Mouse (Mus musculus): ENCODE measurements around the gene Psmc5. TPM values are rescaled to one million over a fixed set of nuclear protein-coding genes. Genes with fewer than 3 reads are reported as not detected.

Psmc5 gene
- total RNA-seq, 1 experiment, result 263 TPM

DNA sequence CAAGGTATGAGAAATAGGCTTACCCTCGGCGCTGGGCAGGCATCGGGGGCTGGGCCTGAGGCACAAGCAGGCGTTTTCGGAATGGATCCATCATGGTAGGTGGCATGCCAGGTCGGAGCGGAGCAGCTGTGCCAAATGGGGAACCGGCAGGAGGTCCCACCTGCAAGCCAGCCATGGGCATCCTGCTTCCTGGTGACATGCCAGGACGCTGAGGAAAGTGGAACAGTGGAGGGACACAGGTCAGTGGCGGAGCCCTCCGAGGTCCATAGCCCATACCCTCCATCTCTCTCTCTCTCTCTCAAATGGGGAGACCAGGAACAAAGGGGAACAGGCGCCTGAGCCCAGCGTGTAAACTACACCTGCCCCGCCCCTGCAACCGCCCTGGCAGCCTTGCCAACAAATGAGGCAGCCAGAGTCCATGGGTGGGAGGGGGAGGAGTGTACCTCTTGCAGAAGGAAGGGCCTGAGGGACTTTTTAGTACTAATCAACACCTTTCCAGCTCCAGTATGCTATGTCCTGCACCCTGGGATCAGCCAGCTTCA, 11.4 kb downstream of the Psmc5 start:
- H3K4me3 ChIP-seq (ENCODE audit: insufficient read depth in 1 of 2, low read depth in 1 of 2, low read length in 2 of 2, poor library complexity in 1 of 2, severe bottlenecking in 1 of 2), result no peak overlapping the region
- in situ Hi-C loops (cut with MboI; ENCODE audit: low sequenced_read_pairs in 2 of 2, unreplicated experiment in 2 of 2), result no loop called here
- H3K27ac ChIP-seq (ENCODE audit: insufficient read depth, low read depth, low read length, poor library complexity, severe bottlenecking), result no peak overlapping the region
- H3K9me3 ChIP-seq (ENCODE audit: control insufficient read depth, insufficient read depth, low read depth, low read length), result no peaks in the 10 kb centered on the region
- no peak overlapping the region for H3K9ac ChIP-seq (ENCODE audit: insufficient read depth, low read depth, low read length, poor library complexity, severe bottlenecking)
- TF ChIP-seq MAFK (IDR thresholded peaks at IDR 0.05; ENCODE audit: insufficient read depth, low read depth, low read length), result no peak
- TF ChIP-seq HCFC1 (IDR thresholded peaks at IDR 0.05; ENCODE audit: borderline replicate concordance, insufficient read depth, low read length), result no peak
- TF ChIP-seq ZNF384 (IDR thresholded peaks at IDR 0.05; ENCODE audit: low read depth, low read length), result no peak
- no peak for TF ChIP-seq CHD2 (IDR thresholded peaks at IDR 0.05; ENCODE audit: low read depth, low read length)
- no peak for TF ChIP-seq ZC3H11A (IDR thresholded peaks at IDR 0.05; ENCODE audit: borderline replicate concordance, low read depth, low read length)
- H3K36me3 ChIP-seq (ENCODE audit: control insufficient read depth, insufficient read depth, low read length, poor library complexity, severe bottlenecking), result peaks cover 38% of the 10 kb centered on the region
- DNase-seq (ENCODE audit: low read depth, low spot score), result no peak
- H3K4me1 ChIP-seq (ENCODE audit: control insufficient read depth in 2 of 2, insufficient read depth in 2 of 2, low read length in 2 of 2, poor library complexity in 1 of 2), result peaks cover 7 to 14% of the 10 kb centered on the region in 2 experiments

DNA sequence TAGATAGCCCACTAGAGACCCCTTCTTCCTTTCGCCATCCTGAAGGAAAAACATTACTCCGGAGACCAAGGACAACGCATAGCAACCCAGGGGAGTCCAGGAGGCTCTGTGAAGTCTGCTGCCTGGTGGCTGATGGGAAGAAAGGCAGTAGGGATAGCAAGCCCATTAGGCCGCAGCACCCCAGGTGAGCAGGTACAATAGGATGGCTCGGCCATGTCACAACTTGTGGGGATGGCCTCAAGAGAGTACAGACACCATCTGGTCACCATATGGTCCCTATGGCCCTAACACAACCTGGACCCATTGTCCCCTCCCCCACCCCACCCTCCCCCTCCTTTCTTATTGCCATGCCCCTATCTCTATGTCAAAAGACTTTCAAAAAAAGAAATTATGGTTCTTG, 11.9 kb downstream of the Psmc5 start:
- peaks cover 33% of the 10 kb centered on the region for H3K36me3 ChIP-seq (ENCODE audit: control insufficient read depth, insufficient read depth, low read length, poor library complexity, severe bottlenecking)
- H3K9me3 ChIP-seq (ENCODE audit: control insufficient read depth, insufficient read depth, low read depth, low read length), result no peaks in the 10 kb centered on the region
- no peak overlapping the region for H3K4me3 ChIP-seq (ENCODE audit: insufficient read depth in 1 of 2, low read depth in 1 of 2, low read length in 2 of 2, poor library complexity in 1 of 2, severe bottlenecking in 1 of 2)
- H3K27ac ChIP-seq (ENCODE audit: insufficient read depth, low read depth, low read length, poor library complexity, severe bottlenecking), result no peak overlapping the region
- no peak for DNase-seq (ENCODE audit: low read depth, low spot score)
- H3K4me1 ChIP-seq (ENCODE audit: control insufficient read depth in 2 of 2, insufficient read depth in 2 of 2, low read length in 2 of 2, poor library complexity in 1 of 2), result peaks cover 7 to 14% of the 10 kb centered on the region in 2 experiments
- in situ Hi-C loops (cut with MboI; ENCODE audit: low sequenced_read_pairs in 2 of 2, unreplicated experiment in 2 of 2), result no loop called here
- no peak overlapping the region for H3K9ac ChIP-seq (ENCODE audit: insufficient read depth, low read depth, low read length, poor library complexity, severe bottlenecking)
- TF ChIP-seq ZC3H11A (IDR thresholded peaks at IDR 0.05; ENCODE audit: borderline replicate concordance, low read depth, low read length) (no peak), MAFK (IDR thresholded peaks at IDR 0.05; ENCODE audit: insufficient read depth, low read depth, low read length) (no peak), HCFC1 (IDR thresholded peaks at IDR 0.05; ENCODE audit: borderline replicate concordance, insufficient read depth, low read length) (no peak), ZNF384 (IDR thresholded peaks at IDR 0.05; ENCODE audit: low read depth, low read length) (no peak), CHD2 (IDR thresholded peaks at IDR 0.05; ENCODE audit: low read depth, low read length) (no peak)

DNA sequence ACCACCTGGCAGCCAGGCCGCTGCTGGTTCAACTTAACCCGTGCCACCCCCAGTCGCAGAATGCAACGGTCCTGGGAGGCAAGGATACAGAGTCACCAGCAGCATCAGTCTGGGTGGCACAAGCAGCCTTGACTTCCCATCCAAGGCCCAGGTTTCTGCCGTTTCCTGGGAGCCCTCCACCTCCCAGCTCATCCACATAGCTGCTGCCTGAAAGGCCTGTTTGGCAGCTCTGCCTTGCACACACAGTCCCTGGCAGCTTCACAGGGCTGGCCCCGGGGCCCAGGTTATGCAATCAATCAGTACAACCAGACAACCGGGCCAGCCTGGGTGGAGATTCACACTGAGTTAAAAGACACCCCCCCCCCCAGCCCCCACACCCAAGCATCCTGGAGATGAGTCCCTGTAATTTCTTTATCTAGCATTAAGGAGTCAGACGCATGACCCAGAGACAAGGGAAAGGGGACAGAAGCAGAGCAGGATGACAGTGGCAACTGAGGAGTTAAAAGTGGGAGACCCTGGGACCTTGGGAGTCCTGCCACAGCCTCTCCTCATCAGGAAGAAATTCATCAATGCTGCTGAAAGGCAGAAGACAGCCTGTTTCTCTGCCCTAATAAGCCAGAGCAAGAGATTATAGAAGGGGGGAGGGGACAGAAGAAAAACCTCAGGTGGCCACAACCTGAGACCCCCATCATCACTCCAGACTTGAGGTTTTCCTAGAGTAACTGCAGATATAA, 12.5 kb downstream of the Psmc5 start:
- peak overlapping the region; percentile 34; the same call in 1 of the 2 replicates for H3K9ac ChIP-seq (ENCODE audit: insufficient read depth, low read depth, low read length, poor library complexity, severe bottlenecking)
- H3K4me1 ChIP-seq (ENCODE audit: control insufficient read depth in 2 of 2, insufficient read depth in 2 of 2, low read length in 2 of 2, poor library complexity in 1 of 2), result peaks cover 7 to 14% of the 10 kb centered on the region in 2 experiments
- H3K9me3 ChIP-seq (ENCODE audit: control insufficient read depth, insufficient read depth, low read depth, low read length), result no peaks in the 10 kb centered on the region
- in situ Hi-C loops (cut with MboI; ENCODE audit: low sequenced_read_pairs in 2 of 2, unreplicated experiment in 2 of 2), result no loop called here
- no peak overlapping the region for H3K4me3 ChIP-seq (ENCODE audit: insufficient read depth in 1 of 2, low read depth in 1 of 2, low read length in 2 of 2, poor library complexity in 1 of 2, severe bottlenecking in 1 of 2)
- H3K36me3 ChIP-seq (ENCODE audit: control insufficient read depth, insufficient read depth, low read length, poor library complexity, severe bottlenecking), result peaks cover 27% of the 10 kb centered on the region
- TF ChIP-seq MAFK (IDR thresholded peaks at IDR 0.05; ENCODE audit: insufficient read depth, low read depth, low read length) (no peak), ZC3H11A (IDR thresholded peaks at IDR 0.05; ENCODE audit: borderline replicate concordance, low read depth, low read length) (no peak), CHD2 (IDR thresholded peaks at IDR 0.05; ENCODE audit: low read depth, low read length) (no peak), ZNF384 (IDR thresholded peaks at IDR 0.05; ENCODE audit: low read depth, low read length) (no peak), HCFC1 (IDR thresholded peaks at IDR 0.05; ENCODE audit: borderline replicate concordance, insufficient read depth, low read length) (no peak)
- peak overlapping the region; percentile 17; the same call in 1 of the 2 replicates for H3K27ac ChIP-seq (ENCODE audit: insufficient read depth, low read depth, low read length, poor library complexity, severe bottlenecking)
- no peak for DNase-seq (ENCODE audit: low read depth, low spot score)

DNA sequence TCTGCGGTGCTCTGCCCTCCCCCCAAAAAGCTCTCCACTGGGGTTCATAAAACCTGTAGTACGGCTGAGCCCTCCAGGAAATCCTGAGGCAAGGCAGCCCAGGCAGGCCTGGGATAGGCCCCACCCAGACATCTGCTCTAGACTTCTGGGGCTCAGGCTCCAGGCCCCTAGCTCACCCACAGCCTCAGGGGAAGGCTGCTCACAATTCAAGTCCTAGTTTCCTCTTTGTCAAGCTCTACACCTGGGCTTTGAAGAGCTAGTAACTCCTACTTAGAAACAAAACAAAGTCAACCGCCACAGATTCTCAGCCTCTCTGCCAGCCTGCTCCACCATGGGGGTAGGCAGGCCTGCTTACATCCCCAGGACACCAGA, 13.1 kb downstream of the Psmc5 start:
- in situ Hi-C loops (cut with MboI; ENCODE audit: low sequenced_read_pairs in 2 of 2, unreplicated experiment in 2 of 2), result no loop called here
- Histone ChIP-seq H3K36me3 (ENCODE audit: control insufficient read depth, insufficient read depth, low read length, poor library complexity, severe bottlenecking) (peaks cover 22% of the 10 kb centered on the region), H3K27ac (ENCODE audit: insufficient read depth, low read depth, low read length, poor library complexity, severe bottlenecking) (peak overlapping the region; percentile 30; the same call in 1 of the 2 replicates), H3K4me1 (ENCODE audit: control insufficient read depth in 2 of 2, insufficient read depth in 2 of 2, low read length in 2 of 2, poor library complexity in 1 of 2) (peaks cover 9 to 15% of the 10 kb centered on the region in 2 experiments), H3K9me3 (ENCODE audit: control insufficient read depth, insufficient read depth, low read depth, low read length) (no peaks in the 10 kb centered on the region), H3K4me3 (ENCODE audit: insufficient read depth in 1 of 2, low read depth in 1 of 2, low read length in 2 of 2, poor library complexity in 1 of 2, severe bottlenecking in 1 of 2) (no peak overlapping the region), H3K9ac (ENCODE audit: insufficient read depth, low read depth, low read length, poor library complexity, severe bottlenecking) (peak overlapping the region; percentile 34; the same call in 1 of the 2 replicates)
- peak; percentile 43 for DNase-seq (ENCODE audit: low read depth, low spot score)
- TF ChIP-seq HCFC1 (IDR thresholded peaks at IDR 0.05; ENCODE audit: borderline replicate concordance, insufficient read depth, low read length), result no peak
- TF ChIP-seq ZC3H11A (IDR thresholded peaks at IDR 0.05; ENCODE audit: borderline replicate concordance, low read depth, low read length), result no peak
- TF ChIP-seq MAFK (IDR thresholded peaks at IDR 0.05; ENCODE audit: insufficient read depth, low read depth, low read length), result no peak
- TF ChIP-seq CHD2 (IDR thresholded peaks at IDR 0.05; ENCODE audit: low read depth, low read length), result no peak
- no peak for TF ChIP-seq ZNF384 (IDR thresholded peaks at IDR 0.05; ENCODE audit: low read depth, low read length)

Measured in ES-E14 (cell line).